Mouse (Mus musculus) intestine, embryonic 14.5 days (tissue): ENCODE results near the gene B3gnt8. TPM values are rescaled to one million over a fixed set of nuclear protein-coding genes. Genes with fewer than 3 reads are reported as not detected.

Experiments
- ATAC-seq: fragments of 200-750 bp; cut with Nextera tagmentation; replicated peaks from 2 replicates; pipeline ENCODE4 v1.8.0; 2017; ENCODE audit warnings: low read depth, moderate number of reproducible peaks, moderate TSS enrichment, moderate library complexity; ENCODE audit not compliant: low FRiP score, low TSS enrichment
- DNase-seq: peaks from one replicate; pipeline ENCODE4 v3.0.0-alpha.2; 2018; ENCODE audit warnings: low spot score
- H3K27ac ChIP-seq: fragments of 300-500 bp; sonication (generic); 2 replicates; pipeline ENCODE4 v1.5.1; 2014; ENCODE audit warnings: low read depth, mild to moderate bottlenecking, control low read depth
- H3K27me3 ChIP-seq: fragments of 300-500 bp; sonication (generic); replicated peaks from 2 replicates; pipeline ENCODE4 v1.6.1; 2014; ENCODE audit warnings: low read length, control low read depth; ENCODE audit not compliant: control insufficient read depth, insufficient read depth
- H3K36me3 ChIP-seq: fragments of 300-500 bp; sonication (generic); 2 replicates; pipeline ENCODE4 v1.6.1; 2014; ENCODE audit warnings: low read length, control low read depth; ENCODE audit not compliant: control insufficient read depth, insufficient read depth
- H3K4me1 ChIP-seq: fragments of 300-500 bp; sonication (generic); replicated peaks from 2 replicates; pipeline ENCODE4 v1.6.1; 2014; ENCODE audit warnings: low read length, control low read depth, mixed read lengths; ENCODE audit not compliant: control insufficient read depth, insufficient read depth
- H3K4me2 ChIP-seq: fragments of 300-500 bp; sonication (generic); 2 replicates; pipeline ENCODE4 v1.6.1; 2014; ENCODE audit warnings: low read length
- H3K4me3 ChIP-seq: fragments of 300-500 bp; sonication (generic); 2 replicates; pipeline ENCODE4 v1.5.1; 2014; ENCODE audit warnings: low read depth, low read length, control low read depth, mixed read lengths
- H3K9ac ChIP-seq: fragments of 300-500 bp; sonication (generic); 2 replicates; pipeline ENCODE4 v1.6.1; 2014; ENCODE audit warnings: mild to moderate bottlenecking, low read length
- H3K9me3 ChIP-seq: fragments of 300-500 bp; sonication (generic); 2 replicates; pipeline ENCODE4 v1.6.1; 2016; ENCODE audit warnings: low read length, control low read depth; ENCODE audit not compliant: control insufficient read depth
- WGBS: fragments of 180-500 bp; shearing (Covaris S2); extraction: QIAGEN DNeasy Blood & Tissue Kit; methylation state at CpG from one replicate; pipeline ENCODE4 v1.1.7; 2014; 5-methylcytosine and 5-hydroxymethylcytosine counted together
- polyA plus RNA-seq: library from polyadenylated mRNA; unstranded; fragments of >200 nt; fragmentation: Nextera tagmentation; extraction: Ambion mirVana; gene quantifications from 2 replicates; pipeline ENCODE4 v1.2.1, GENCODE M21; 2014

The B3gnt8 gene
- polyA plus RNA-seq, 1 experiment from 2014 or later, result 3.9 TPM

GRCm38 (mm10) chr7:25683474-25684180, 57.2 kb downstream of the B3gnt8 start:
- Histone ChIP-seq H3K36me3 (peaks cover 4% of the 10 kb centered on the region; the same call in 1 of the 2 replicates), H3K4me1 (peaks cover 15% of the 10 kb centered on the region; the same call in 1 of the 2 replicates), H3K27ac (no peak overlapping the region), H3K9ac (no peak overlapping the region), H3K9me3 (no peaks in the 10 kb centered on the region), H3K4me3 (no peak overlapping the region), H3K27me3 (peaks cover 13% of the 10 kb centered on the region; the same call in 1 of the 2 replicates), H3K4me2 (no peak overlapping the region)
- no peak for ATAC-seq
- DNase-seq, result no peak
- 54% methylated on average over 7 of the region's 7 CpGs for WGBS

- Histone ChIP-seq H3K27ac (no peak overlapping the region), H3K9ac (no peak overlapping the region), H3K4me3 (no peak overlapping the region), H3K4me2 (no peak overlapping the region), H3K27me3 (peaks cover 13% of the 10 kb centered on the region; the same call in 1 of the 2 replicates), H3K9me3 (no peaks in the 10 kb centered on the region), H3K36me3 (peaks cover 4% of the 10 kb centered on the region; the same call in 1 of the 2 replicates), H3K4me1 (peaks cover 18% of the 10 kb centered on the region; the same call in 1 of the 2 replicates)
- 88% methylated on average over 6 of the region's 6 CpGs for WGBS
- no peak for DNase-seq
- ATAC-seq, result no peak
Measured at GRCm38 (mm10) chr7:25684659-25685058, 58.2 kb downstream of the B3gnt8 start.

Other genes starting within 250 kb of the B3gnt8 start
- gene Lipe, start 227.9 kb upstream of the B3gnt8 start, polyA plus RNA-seq, result 3.6 and 4.9 TPM in 2 replicates
- gene Cxcl17, start 213.8 kb upstream of the B3gnt8 start, polyA plus RNA-seq, result 0.42 TPM in 1 of 2 replicates, not detected in the other
- 12.0 and 13.1 TPM in 2 replicates for gene Ceacam1, start 149.1 kb upstream of the B3gnt8 start, polyA plus RNA-seq
- 0.08 TPM in 1 of 2 replicates, not detected in the other for gene Ceacam2, start 86.8 kb upstream of the B3gnt8 start, polyA plus RNA-seq
- gene Erich4, start 10.8 kb upstream of the B3gnt8 start, polyA plus RNA-seq, result 0.60 and 1.1 TPM in 2 replicates
- 40.9 and 43.4 TPM in 2 replicates for gene Dmac2, start 7.2 kb upstream of the B3gnt8 start, polyA plus RNA-seq
- gene Bckdha, start 32.3 kb downstream of the B3gnt8 start, polyA plus RNA-seq, result 44.1 and 48.7 TPM in 2 replicates
- 93.8 and 98.4 TPM in 2 replicates for gene Exosc5, start 32.5 kb downstream of the B3gnt8 start, polyA plus RNA-seq
- gene Tmem91, start 48.5 kb downstream of the B3gnt8 start, polyA plus RNA-seq, result 2.2 and 2.6 TPM in 2 replicates
- gene B9d2, start 54.1 kb downstream of the B3gnt8 start, polyA plus RNA-seq, result 27.2 and 32.0 TPM in 2 replicates
- gene Tgfb1, start 60.3 kb downstream of the B3gnt8 start, polyA plus RNA-seq, result 2.4 and 3.2 TPM in 2 replicates
- gene Ccdc97, start 92.4 kb downstream of the B3gnt8 start, polyA plus RNA-seq, result 27.0 and 27.4 TPM in 2 replicates
- gene Hnrnpul1, start 128.1 kb downstream of the B3gnt8 start, polyA plus RNA-seq, result 65.1 and 68.4 TPM in 2 replicates
- 71.1 and 73.5 TPM in 2 replicates for gene Axl, start 162.1 kb downstream of the B3gnt8 start, polyA plus RNA-seq
- 30.6 and 34.6 TPM in 2 replicates for gene Cyp2s1, start 190.3 kb downstream of the B3gnt8 start, polyA plus RNA-seq